Mouse (Mus musculus) liver, embryonic 14.5 days (tissue): ENCODE data around the gene Sept14.

Source experiments
- CTCF ChIP-seq: IDR thresholded peaks from 2 replicates; pipeline ENCODE4 v1.5.1; 2016; ENCODE audit warnings: antibody characterized with exemption, low read depth, control low read depth
- EP300 ChIP-seq: IDR thresholded peaks from 2 replicates; pipeline ENCODE4 v1.6.1; 2016; ENCODE audit warnings: antibody characterized with exemption, low read depth

DNA sequence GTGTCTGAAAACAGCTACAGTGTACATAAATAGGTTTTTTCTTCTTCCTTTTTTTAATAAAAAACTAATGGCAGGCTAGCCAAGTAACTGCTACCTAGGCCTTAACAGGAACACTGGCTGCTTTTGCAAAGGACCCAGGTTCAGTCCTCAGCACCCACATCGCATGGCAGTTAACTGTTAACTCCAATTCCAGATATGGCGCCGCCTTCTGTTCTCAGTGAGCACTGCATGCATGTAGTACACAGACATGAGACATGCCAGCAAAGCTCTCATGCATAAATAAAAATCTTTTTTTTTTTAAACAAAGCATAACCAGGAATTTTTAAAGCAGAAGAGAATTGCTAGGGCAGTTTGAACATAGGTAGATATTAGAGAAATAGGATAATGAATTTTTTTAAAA lies 11.9 kb upstream of the Sept14 start:
- TF ChIP-seq CTCF, result peak; percentile 40; the same call in 1 of the 2 replicates
- TF ChIP-seq EP300, result no peak
